Mouse (Mus musculus): ENCODE data around the gene Dcaf17.

Dcaf17 gene

DNA sequence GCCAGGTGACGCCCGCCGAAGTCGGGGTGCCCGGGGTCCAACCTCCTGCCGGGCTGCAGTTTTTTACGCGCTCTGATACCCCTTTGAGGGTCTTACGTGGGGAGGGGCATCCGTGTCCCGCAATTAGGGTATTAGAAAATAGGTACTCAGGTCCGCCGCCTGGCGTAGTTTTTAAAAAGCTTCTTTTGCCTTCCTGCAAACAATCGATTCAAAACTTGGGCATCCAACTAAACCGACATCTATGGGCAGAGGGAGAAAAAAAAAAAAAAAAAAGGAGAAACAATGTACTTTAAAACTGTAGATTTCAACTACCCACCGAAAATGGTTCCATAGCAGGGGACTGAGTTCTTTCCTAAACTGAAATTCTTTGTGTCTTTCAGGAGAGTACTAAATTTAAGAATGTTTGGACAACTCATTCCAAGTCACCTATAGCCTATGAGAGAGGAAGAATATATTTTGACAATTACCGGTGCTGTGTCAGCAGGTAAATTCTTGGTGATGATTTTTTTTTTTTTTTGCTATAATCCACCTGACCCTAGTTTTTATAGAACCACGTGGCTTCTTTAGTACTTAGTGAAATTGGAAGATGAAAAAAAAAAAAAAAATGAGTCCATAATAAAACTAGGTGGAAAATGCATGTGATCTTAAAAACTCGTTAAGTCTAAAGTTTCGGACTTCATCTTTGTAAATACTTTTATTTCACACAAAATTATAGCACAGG is 1.1 kb downstream of the Dcaf17 start:
- no peak for DNase-seq

DNA sequence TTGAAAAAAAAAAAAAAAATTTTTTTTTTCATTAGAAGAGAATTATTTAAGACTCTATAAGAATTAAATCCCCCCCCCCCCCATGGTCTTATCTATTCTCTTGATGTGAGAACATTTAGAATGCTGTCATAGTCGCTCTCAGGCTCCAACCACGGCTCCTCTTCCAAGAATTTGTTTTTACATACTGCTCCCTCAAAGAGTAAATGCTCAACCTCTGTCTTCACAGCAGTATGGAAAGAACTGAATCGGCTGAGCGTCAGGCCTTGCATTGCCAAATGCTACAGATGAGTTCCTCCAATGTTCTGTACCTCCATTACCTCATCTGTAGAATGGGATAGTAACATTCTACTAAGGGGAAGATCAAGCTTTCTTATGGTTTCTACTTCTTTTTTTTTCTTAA is 16.5 kb downstream of the Dcaf17 start:
- DNase-seq = no peak

DNA sequence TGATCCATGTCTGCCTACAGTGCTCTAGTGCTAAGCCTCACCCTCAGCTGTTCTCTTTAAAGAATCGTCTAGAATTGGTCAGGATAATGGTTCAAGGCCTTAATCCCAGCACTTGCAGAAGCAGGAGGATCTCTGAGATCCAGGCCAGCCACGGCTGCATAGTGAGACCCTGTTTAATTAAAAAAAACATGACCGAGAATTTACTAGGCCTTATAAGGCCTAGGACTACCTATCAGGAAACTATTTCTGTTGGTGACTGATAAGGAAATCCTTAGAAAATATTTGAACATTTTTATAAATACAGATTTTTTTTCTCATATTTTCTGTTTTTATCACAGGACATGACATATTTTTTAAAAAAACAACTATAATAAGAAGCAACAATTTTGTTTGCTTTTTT is 18.2 kb downstream of the Dcaf17 start:
- DNase-seq = no peak

DNA sequence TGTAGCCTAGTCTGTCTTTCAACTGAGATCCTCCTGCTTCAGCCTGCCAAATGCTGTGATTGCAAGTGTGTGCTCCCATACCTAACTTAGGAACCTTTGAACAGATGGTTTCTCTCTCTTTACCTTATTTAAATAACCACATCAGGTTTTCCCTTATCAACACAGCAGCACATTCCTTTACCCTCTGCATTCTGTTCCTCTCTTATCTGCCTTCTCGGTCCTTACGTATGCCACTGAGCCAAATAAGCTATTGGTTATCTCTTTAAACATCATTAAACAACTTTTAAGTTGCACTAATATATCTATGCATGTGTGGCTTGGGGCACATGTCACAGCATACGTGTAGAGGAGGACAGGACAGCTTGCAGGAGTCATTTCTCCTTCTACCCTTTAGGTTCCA is 18.7 kb downstream of the Dcaf17 start:
- DNase-seq = no peak

DNA sequence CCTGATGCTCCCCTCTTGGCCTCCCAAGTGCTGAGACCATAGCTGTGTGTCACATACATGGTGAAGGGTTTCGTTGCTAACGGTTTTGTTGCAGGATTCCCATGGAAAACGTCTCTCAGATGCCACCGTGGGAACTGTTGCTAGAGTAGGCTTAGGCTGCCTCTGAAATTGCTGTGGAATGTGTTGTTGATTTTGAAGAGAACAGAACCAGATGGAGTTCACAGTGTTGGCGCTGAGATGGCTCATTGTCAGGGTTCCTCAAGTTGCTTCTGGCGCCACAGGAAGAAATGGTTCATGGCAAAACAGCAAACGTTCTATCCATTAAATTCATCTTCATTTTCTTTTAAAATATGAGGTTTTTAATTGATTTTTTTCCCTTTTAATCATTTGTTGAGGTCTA is 27.3 kb downstream of the Dcaf17 start:
- no peak for DNase-seq

DNA sequence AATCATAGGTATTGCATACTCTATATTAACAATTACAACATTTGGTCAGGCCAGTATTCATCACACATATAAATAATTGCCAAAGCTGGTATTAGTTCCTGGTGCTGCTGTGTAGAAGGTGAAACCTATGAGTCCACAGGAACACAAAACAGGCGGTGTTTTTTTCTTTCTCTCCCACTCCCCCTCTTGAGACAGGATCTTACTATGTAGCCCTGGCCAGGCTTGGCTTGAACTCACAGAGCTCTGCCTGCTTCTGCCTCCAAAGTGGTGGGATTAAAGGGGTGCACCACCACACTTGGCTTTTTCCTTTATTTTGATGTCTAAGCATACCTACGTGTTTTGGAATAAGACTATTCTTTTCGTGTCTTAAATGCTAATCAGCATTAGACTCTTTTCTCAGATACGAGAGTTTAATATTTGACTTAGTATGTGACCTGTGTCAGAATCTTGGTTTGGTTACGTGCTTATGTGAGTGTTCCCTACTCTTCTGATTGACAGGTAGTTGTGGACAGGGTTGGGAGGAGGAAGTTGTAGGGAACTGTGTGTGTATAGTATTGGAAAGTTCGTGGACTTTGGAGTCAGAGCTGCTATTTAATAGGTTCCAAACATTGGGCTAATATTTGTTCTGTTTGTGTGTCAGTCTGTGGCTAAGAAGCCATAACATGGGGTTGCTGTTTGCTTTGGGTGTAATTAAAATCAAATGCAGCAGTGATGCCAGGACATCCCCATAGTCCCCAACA is 28.5 kb downstream of the Dcaf17 start:
- no peak for DNase-seq

DNA sequence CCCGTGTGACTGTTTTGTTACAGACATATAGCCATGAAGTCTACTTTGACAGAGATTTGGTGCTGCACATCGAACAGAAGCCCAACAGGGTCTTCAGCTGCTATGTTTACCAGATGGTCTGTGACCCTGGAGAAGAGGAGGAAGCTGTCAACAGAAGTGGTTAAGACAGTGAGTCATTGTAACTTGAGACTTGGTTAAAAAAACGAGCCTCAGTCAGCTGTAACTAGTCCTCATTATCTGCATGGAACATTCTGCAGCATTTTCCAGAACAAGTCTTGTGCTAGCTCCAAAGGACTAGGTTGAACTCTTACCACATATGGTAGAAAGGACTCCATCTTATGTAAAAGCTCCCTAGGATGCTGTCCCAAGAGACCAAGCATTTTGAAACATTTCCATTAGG is 34.6 kb downstream of the Dcaf17 start:
- no peak for DNase-seq

DNA sequence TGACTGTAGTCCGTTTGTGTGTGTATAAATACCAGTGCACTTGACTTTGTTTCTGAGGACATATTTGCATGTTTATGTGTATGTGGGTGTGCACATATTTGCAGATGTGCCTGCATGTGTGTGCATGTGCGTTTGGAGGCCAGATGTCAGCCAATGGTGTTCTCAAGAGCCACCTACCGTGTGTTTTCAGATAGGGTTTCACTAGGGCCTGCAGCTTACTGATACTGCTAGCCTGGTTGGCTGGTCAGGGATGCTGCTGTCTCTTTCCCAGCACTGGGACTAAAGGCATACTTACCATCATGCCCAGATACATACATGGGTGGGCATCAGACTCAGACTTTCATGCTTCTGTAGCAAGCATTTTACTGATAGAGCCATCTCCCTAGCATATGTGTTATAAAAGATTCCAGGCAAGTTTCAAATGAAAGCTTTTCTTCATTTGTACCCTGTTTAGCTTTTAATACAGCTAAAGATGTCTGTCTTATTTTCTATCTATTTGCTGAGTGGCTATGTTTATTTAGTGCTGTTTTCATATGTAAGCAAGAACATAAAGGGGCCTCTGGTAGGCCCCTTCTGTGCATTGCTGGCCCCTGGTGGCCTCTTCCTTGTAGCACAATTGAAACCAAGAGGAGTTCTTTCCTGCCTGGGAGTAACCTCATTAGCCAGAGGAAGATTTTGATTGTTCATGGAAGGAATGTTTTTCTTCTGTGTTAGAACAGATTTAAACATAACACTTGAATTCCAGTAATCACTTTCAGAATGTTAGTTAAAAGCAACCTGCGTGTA is 35.7 kb downstream of the Dcaf17 start:
- DNase-seq = no peak

DNA sequence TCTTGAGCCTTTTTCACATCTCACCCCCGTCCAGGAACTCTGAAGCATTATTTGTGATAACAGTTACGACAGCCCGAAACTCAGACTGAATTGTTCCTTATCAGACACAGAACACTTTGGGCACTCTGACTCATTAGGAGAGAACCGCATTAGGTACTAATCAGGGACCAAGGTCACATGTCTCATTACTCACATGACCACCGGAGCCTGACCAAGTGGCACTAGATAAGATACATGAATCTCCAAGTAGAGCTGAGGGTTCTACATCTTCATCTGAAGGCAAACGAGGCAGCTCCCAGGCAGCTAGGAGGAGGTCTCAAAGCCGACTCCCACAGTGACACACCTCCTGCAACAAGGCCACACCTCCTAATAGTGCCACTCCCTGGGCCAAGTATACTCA is 41.0 kb downstream of the Dcaf17 start:
- DNase-seq = no peak

DNA sequence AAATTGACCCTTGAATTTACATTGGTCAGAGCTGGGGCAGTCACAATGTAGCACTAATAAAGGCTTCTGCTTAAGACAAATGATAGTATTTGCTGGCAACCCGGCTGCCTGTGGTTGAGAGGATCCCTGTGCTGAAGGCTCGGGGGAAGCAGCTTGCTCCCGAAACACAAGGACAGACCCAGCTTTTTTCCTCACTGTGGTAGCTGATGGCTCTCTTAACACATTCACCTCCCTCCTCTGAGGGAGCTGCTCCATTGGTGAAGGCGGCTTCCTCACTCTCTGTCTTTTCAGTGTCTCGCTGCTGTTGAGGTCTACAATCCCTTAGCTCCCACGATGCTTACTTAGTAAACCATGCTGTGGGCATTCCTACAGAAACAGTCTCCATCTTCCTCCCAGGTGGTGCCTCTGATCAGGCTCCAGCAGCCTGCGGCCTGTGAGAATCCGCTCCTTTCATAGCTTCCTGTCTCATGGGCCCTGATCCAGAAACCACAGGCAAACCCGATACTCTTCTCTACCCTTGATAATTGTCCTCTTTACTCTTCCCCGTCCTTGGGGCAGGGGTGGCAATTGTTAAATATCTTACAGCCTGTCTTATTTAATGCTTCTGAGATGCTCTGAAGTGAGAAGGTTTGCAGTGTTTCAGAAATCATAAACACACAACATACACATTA is 47.6 kb downstream of the Dcaf17 start:
- no peak for DNase-seq

DNA sequence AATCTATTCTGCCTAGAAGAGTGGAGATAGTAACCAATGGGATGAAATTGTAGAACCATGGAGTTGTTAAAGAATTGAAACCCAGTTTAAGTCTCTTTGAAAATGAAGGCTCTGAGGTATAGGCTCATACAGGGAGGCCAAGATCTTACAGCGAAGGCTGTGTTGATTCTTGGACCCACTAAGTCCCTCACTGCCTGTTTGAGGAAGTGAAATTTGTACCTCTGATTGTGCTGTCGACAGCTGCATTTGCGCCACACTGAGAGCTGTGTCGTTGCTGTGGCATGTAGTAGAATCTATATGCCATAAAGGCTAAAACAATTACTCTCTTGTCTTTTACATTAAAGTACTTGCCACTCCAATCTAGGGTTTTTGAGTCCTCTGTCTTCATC is 48.2 kb downstream of the Dcaf17 start:
- DNase-seq = no peak

DNA sequence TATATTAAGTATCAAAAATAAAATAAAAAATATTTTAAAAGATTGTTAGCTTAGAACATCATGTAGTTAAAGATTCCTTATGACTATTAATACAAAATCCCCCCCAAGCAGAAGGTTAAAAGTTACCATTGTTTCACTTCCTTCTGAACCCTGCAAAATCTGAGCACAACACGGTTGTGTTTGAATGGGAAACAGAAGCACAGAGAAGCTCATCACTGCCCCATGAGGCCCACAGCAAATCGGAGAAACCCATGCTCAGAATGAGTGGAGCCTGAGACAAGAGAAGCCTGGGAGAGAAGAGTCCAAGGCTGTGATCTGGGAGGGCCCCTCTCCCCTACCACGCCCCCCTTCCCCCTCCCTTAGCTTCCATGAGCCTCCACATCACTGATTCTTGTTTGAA is 49.6 kb downstream of the Dcaf17 start:
- DNase-seq = no peak

DNA sequence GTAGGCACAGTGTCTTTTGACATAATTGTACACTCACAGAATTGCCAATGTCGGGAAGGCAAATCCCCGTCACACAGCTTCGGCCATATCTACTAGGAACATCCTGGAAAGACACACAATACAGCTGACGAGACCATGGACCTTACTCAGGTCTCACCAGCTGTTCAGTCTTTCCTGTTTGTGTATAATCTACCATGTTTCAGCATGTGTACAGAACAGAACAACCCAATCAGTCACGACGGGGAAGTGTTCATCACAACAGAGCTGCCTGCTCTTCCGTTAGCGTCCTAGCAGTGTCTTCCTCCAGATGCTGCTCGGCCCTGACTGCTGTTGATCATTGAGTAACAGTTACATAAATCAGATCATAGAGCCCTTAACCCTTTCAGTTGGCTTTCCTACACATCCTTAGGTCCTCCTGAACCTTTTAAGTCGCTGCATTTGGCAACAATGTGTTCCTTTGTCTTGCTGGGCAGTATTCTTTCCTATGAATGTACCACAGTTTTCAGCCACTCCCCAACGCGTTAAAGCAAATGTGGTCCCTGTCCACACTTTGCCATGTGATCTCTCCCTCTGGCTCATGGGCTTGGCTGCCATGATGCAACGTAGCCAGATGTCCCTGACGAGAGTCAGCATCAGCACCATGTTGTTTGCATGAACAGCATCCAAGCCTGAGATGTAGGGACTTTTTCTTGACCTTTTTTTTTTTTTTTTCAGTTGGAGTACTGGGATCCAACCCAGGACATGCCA is 50.5 kb downstream of the Dcaf17 start:
- DNase-seq = no peak

DNA sequence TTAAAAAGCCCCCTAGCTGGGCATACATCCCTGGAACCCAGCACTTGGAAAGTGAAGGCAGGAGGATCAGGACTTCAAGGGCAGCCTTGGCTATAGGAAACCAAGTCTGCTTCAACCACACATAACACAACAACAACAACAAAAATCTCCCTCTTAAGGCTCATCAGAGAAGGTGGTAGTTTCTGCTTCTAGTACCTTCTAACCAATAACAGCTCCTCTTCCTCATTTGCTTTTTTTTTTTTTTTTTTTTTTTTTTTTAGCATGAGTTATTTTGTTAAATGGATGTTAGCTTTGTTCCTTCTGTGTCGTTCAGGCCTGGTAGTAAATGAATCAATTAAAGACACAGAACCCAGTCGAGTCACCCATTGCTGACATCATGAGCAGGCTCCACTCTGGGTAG is 52.1 kb downstream of the Dcaf17 start:
- no peak for DNase-seq

DNA sequence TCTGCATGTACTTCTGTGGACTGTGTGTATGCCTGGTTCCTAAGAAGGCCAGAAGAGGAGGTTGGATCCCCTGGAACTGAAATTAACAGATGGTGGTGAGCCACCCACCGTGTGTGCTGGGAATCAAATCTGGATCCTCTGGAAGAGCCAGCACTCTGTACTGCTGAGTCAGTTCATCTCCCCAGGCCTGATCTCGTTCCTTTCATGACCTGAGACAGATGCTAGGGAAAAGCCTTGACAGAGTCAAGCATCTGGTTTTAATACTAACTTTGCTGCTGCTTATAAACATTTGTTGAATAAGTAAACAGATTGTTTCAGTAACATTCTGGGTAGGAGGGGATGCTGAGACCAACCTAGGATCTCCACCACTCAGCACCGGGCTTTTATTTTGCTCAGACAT is 53.4 kb downstream of the Dcaf17 start:
- no peak for DNase-seq

DNA sequence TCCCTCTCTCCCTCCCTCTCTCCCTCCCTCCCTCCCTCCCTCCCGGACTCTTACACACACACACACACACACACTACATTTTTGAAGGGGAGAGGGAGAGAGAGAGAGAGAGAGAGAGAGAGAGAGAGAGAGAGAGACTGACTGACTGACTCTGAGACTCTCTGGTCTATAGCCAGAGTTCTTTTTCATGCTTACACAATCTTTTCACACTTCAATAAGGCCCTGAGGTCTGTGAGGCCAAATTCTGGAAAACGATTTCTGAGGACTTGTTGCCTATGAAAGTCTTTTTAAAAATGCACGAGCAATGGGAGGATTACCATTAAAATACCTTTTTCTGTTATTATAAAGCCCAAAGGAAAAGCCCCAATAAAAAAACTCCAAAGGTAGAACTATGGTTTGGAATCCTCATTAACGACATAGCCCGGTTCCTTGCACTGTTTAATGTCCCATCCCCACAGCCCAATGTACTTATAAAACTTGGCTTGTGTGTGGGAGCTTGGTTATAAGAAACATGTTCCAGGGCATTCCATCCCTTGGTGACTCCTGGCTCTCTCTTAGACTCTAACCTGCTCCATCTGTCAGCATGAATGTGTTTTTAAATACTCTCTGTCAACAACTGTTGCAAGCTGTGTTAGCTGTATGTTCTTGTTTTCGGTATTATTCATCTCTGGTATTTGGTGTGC is 58.5 kb downstream of the Dcaf17 start:
- no peak for DNase-seq

DNA sequence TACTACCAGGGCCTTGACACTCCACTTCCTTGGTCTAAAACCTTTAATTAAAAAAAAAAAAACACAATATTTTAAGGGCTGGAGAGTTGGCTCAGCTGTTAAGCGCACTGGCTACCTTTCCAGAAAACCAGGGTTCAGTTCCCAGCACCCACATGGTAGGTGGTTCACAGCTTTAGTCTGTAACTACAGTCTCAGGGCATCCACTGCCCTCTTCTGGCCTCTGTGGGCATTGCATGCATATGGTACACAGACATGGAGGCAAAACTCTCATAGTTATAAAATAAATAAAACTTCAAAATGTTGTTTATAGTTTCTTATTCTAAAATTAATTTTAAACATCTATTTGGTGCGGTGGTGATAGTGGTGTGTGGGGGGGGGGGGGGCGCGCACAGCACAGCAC is 61.0 kb downstream of the Dcaf17 start:
- DNase-seq = no peak

DNA sequence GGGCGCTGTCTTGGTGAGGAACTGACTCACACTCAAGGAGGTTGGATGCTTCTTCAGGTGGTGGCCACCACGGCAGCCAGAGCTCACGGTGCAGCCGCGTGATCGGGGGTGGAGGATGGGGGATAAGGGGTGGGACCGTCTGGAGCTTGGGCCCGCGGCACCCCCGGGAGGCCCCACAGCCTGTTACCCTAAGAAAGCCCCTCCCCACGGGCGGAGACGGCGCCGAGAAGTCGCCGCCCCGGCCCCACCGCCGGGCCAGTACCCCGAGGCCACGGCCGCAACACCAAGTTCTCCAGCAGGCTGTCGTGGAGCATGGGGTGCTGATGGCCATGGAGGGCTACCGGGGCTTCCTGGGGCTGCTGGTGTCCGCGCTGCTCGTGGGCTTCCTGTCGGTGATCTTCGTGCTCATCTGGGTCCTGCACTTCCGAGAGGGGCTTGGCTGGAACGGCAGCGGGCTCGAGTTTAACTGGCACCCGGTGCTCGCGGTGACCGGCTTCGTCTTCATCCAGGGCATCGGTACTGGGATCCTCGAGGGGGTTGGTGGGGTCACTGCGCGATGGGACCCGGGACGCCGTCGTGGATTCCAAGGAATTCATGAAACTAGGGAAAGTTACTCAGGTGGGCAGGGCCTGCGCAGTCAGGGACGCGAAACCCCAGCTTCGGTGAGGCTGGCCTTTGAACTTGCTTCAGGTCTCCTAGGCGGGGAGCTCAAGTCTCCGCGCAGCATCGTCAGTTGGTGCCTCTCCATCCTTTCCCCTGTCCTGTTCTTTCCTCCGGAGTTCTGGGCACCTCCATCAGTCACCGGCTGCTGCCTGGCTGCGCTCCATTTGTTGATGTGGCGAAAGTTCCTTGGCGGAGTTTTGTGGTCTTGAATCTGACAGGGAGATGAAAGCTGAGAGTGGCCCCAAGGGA is 62.9 kb downstream of the Dcaf17 start, which contains the start of gene Cybrd1:
TSS of gene Cybrd1 (plus strand) at position 127 of the 912 bp plus-strand sequence.
- peak; percentile 4 for DNase-seq

DNA sequence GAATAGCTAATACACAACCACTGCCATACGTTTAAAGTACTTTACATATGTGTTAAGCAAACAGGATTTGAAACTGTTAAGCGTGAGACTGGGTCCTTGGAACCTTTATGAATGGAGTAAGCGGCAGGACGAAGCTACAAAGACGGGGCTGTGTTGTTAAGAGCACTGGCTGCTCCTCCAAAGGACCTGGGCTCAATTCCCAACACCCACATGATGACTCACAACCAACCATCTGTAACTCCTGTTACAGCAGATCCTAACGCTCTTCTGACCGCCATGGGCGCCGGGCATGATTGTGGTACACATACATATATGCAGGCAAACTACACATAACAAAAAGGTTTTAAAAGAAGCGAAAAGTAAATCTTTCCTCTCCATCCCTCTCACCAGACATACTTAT is 65.7 kb downstream of the Dcaf17 start:
- DNase-seq = no peak

DNA sequence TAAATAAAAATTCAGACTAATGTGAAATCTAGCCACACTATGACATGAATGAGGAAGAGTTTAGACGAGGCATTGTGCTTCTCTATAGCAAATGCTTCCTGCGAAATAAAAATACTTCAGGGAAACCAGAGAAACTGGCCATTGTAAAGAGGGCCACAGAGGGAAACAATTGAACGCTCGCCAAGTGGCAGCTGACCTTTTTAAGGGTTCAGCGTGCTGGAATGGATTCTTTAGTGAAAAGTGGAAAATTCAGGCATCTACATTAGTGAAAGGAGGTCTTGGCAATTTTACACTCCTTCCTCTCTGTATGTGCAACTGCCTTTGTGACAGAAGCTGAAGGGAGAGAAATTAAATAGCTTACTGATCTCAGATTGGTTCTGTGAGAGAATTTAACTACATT is 66.3 kb downstream of the Dcaf17 start:
- no peak for DNase-seq

Data from cerebellum, adult 9-11 months (tissue).